Mouse (Mus musculus): ENCODE measurements at regions not wholly inside any gene's neighbourhood (a gene's known extent, or its start where the extent isn't known, plus 50 kb on each side); places are given as distances from the start of the nearest gene placed in this dataset.

- TF ChIP-seq POLR2A (IDR thresholded peaks at IDR 0.05; ENCODE audit: insufficient read depth, low read depth, low read length) = no peak
- no peak for TF ChIP-seq CTCF (IDR thresholded peaks at IDR 0.05)
Observed at GRCm38 (mm10) chr13:111940275-111940674, 131.5 kb upstream of the Map3k1 start.

Data from heart, adult 2 months (tissue).